Mouse (Mus musculus) embryonic fibroblast, embryonic 13.5 days (primary cell): Measurements from ENCODE around the gene Rbfox3.

Experiments
- CTCF ChIP-seq: IDR thresholded peaks from 2 replicates; pipeline ENCODE4 v1.5.1; 2011; ENCODE audit warnings: mild to moderate bottlenecking, control low read depth, low read length, moderate library complexity, borderline replicate concordance; ENCODE audit not compliant: insufficient read depth
- POLR2A ChIP-seq: IDR thresholded peaks from 2 replicates; pipeline ENCODE4 v1.6.1; 2011; ENCODE audit warnings: low read depth, mild to moderate bottlenecking, control low read depth, low read length, moderate library complexity

- TF ChIP-seq POLR2A (no peak), CTCF (no peak)
Measured at GRCm38 (mm10) chr11:118890474-118890873, 20.9 kb downstream of the Rbfox3 start.
